Comparison of ENCODE assay signal across 8 mouse cellular contexts in genomic region chr17:29928751-29929237, GRCm38 (mm10). TPM values are rescaled to one million over a fixed set of nuclear protein-coding genes. Genes with fewer than 3 reads are reported as not detected.
A peak's percentile ranks its signal among the peaks of the same experiment; 100 is the strongest.
DNase-seq lines count a peak whose midpoint lies in the region; ATAC-seq and TF ChIP-seq lines count a peak whose summit lies in the region.

No protein-coding gene starts in this region.

- H3K27ac ChIP-seq in liver, embryonic 12.5 days, result no peak overlapping the region
- H3K27ac ChIP-seq in stomach, postnatal 0 days (replicated peaks), result peak overlapping the region; percentile 65

- TF ChIP-seq EP300 in stomach, postnatal 0 days (optimal IDR thresholded peaks at IDR 0.05), result no peak

- ATAC-seq in liver, embryonic 12.5 days, result peak; percentile 51; the same call in 1 of the 2 replicates
- ATAC-seq in stomach, postnatal 0 days (ENCODE audit: low FRiP score, low TSS enrichment), result peak; percentile 92
- no peak for ATAC-seq in monocyte, adult 5-6 weeks (replicated peaks; ENCODE audit: insufficient number of reproducible peaks, low FRiP score, low TSS enrichment, poor library complexity, severe bottlenecking)

- H3K27me3 ChIP-seq in liver, embryonic 12.5 days (replicated peaks), result peaks cover 61% of the 10 kb centered on the region
- H3K27me3 ChIP-seq in stomach, postnatal 0 days (ENCODE audit: control insufficient read depth, insufficient read depth, low read length), result no peaks in the 10 kb centered on the region

- 13% methylated on average over 16 of the region's 16 CpGs for WGBS in liver, embryonic 12.5 days (ENCODE audit: insufficient replicate concordance)
- 25% methylated on average over 16 of the region's 16 CpGs for WGBS in stomach, postnatal 0 days

- peak; percentile 62 for TF ChIP-seq CTCF in stomach, postnatal 0 days (IDR thresholded peaks at IDR 0.05; ENCODE audit: low read depth)

- H3K36me3 ChIP-seq in liver, embryonic 12.5 days, result no peaks in the 10 kb centered on the region
- H3K36me3 ChIP-seq in stomach, postnatal 0 days (ENCODE audit: control insufficient read depth, insufficient read depth, low read length), result no peaks in the 10 kb centered on the region

- H3K4me1 ChIP-seq in liver, embryonic 12.5 days, result peaks cover 11% of the 10 kb centered on the region
- no peaks in the 10 kb centered on the region for H3K4me1 ChIP-seq in stomach, postnatal 0 days (replicated peaks; ENCODE audit: control insufficient read depth, insufficient read depth)

- H3K9ac ChIP-seq in liver, embryonic 12.5 days, result no peak overlapping the region
- H3K9ac ChIP-seq in stomach, postnatal 0 days (ENCODE audit: low read length), result no peak overlapping the region

- H3K9me3 ChIP-seq in liver, embryonic 12.5 days (replicated peaks), result no peaks in the 10 kb centered on the region
- no peaks in the 10 kb centered on the region for H3K9me3 ChIP-seq in stomach, postnatal 0 days (ENCODE audit: control insufficient read depth, low read length)

- DNase-seq in right cerebral cortex, postnatal 10 days (ENCODE audit: low spot score in 2 of 2), result peak; percentile 36 to 50
- DNase-seq in right cerebral cortex, postnatal 14 days, result no peak
- peak; percentile 32 for DNase-seq in c-Kit-positive CD71-positive TER-119-negative erythroid progenitor cells, embryonic 14.5 days (ENCODE audit: low read depth)
- DNase-seq in heart, adult 11 months, result peak; percentile 94
- DNase-seq in kidney, adult 18-20 months, result peak; percentile 77
- peak; percentile 93 for DNase-seq in stomach, postnatal 0 days (ENCODE audit: low spot score)

- no peak overlapping the region for H3K4me3 ChIP-seq in liver, embryonic 12.5 days
- H3K4me3 ChIP-seq in stomach, postnatal 0 days (ENCODE audit: low read depth, low read length), result no peak overlapping the region

- peak overlapping the region; percentile 43 for H3K4me2 ChIP-seq in liver, embryonic 12.5 days
- H3K4me2 ChIP-seq in stomach, postnatal 0 days (replicated peaks; ENCODE audit: low read depth), result peak overlapping the region; percentile 20; the same call in 1 of the 2 replicates

RNA-seq across cellular contexts. Expression of gene Mdga1, which starts 41.1 kb away (rescaled TPM):
- polyA plus RNA-seq in liver, embryonic 12.5 days (2016; fragmentation: Nextera tagmentation; extraction: Ambion mirVana), result 1.7 TPM in 2 replicates
- 2.1 and 2.7 TPM in 2 replicates for polyA plus RNA-seq in stomach, postnatal 0 days (2015; fragmentation: Nextera tagmentation; extraction: Ambion mirVana)
- 1.6 to 5.2 TPM in 2 of 3 replicates, not detected in the other for total RNA-seq in monocyte, adult 5-6 weeks (2017)
